Mouse (Mus musculus): ENCODE measurements around the gene Hpse2. TPM values are rescaled to one million over a fixed set of nuclear protein-coding genes. Genes with fewer than 3 reads are reported as not detected.

Hpse2 gene
- polyA plus RNA-seq, 1 experiment from 2014 or later = 0.05 TPM

GRCm38 (mm10) chr19:42829196-42829595 is 559.0 kb downstream of the Hpse2 start:
- Histone ChIP-seq H3K36me3 (no peaks in the 10 kb centered on the region), H3K27me3 (no peaks in the 10 kb centered on the region), H3K4me3 (replicated peaks) (no peak overlapping the region), H3K27ac (no peak overlapping the region), H3K4me1 (replicated peaks) (no peaks in the 10 kb centered on the region), H3K4me2 (replicated peaks) (no peak overlapping the region), H3K9ac (replicated peaks) (no peak overlapping the region), H3K9me3 (no peaks in the 10 kb centered on the region)
- 74% methylated on average over 4 of the region's 4 CpGs for WGBS
- ATAC-seq = no peak

DNA sequence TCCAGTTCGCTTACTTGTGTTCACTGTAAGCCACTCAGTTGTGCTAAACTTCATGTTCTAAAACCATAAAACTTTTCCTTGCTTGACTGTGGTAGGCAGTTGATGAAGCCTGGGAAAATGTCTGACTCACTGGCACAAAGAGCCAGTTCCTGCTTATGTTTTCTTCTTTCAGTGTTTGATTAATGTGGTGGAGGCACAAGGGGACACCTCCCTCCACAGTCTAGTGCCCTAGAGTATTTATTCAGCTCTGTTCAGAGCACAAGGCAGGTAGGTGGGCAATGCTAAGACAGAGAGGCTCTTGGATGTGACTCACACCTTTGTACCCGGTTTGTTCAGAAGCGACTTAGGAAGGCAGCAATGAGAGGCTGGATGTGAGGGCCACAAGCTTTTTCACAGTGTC is 560.3 kb downstream of the Hpse2 start:
- Histone ChIP-seq H3K4me1 (replicated peaks) (no peaks in the 10 kb centered on the region), H3K27me3 (no peaks in the 10 kb centered on the region), H3K36me3 (no peaks in the 10 kb centered on the region), H3K9ac (replicated peaks) (no peak overlapping the region), H3K4me3 (replicated peaks) (no peak overlapping the region), H3K9me3 (no peaks in the 10 kb centered on the region), H3K27ac (no peak overlapping the region), H3K4me2 (replicated peaks) (no peak overlapping the region)
- 88% methylated on average over 3 of the region's 3 CpGs for WGBS
- no peak for ATAC-seq

- H3K27me3 ChIP-seq = no peaks in the 10 kb centered on the region
- no peak overlapping the region for H3K4me2 ChIP-seq (replicated peaks)
- no peak overlapping the region for H3K27ac ChIP-seq
- no peaks in the 10 kb centered on the region for H3K36me3 ChIP-seq
- H3K9me3 ChIP-seq = no peaks in the 10 kb centered on the region
- H3K9ac ChIP-seq (replicated peaks) = no peak overlapping the region
- WGBS = 92% methylated on average over 5 of the region's 5 CpGs
- no peaks in the 10 kb centered on the region for H3K4me1 ChIP-seq (replicated peaks)
- no peak overlapping the region for H3K4me3 ChIP-seq (replicated peaks)
- no peak for ATAC-seq
These were observed 568.0 kb downstream of the Hpse2 start for GRCm38 (mm10) chr19:42820109-42820508.

DNA sequence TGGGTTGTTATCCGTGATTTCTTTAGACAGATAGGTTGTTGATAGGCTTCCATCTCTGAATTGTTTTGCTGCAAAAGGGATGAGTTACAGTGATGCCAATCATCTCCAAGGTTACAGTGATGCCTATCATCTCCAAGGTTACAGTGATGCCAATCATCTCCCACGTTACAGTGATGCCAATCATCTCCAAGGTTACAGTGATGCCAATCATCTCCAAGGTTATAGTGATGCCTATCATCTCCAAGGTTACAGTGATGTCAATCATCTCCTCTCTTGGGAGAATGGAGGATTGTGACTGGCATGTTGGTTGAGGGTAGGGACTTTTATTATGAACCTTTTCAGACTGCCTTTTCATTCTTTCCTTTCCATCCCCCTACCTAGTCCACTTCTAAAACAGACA is 570.4 kb downstream of the Hpse2 start:
- H3K4me2 ChIP-seq (replicated peaks) = no peak overlapping the region
- no peaks in the 10 kb centered on the region for H3K9me3 ChIP-seq
- 65% methylated on average over 2 of the region's 2 CpGs for whole genome bisulfite sequencing
- no peaks in the 10 kb centered on the region for H3K36me3 ChIP-seq
- no peak overlapping the region for H3K9ac ChIP-seq (replicated peaks)
- no peaks in the 10 kb centered on the region for H3K4me1 ChIP-seq (replicated peaks)
- no peaks in the 10 kb centered on the region for H3K27me3 ChIP-seq
- ATAC-seq = no peak
- no peak overlapping the region for H3K27ac ChIP-seq
- H3K4me3 ChIP-seq (replicated peaks) = no peak overlapping the region

DNA sequence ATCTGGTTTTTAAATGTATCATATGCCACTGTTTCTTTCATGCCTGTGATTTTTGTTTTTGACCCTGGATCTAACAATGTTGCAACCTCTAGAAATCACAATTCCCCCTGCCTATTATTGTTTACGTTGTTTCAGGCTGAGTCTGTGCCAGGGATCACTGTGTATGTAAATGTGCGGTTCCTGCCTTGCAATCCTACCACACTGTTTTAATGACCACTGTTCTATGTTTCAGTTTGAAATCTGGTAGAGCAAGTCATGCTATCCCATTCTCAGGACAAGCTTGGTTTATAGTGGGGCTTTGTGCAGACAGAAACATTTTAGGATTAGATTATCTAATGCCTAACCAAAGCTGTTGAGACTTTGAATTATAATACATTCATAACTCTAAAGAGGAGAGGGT is 571.9 kb downstream of the Hpse2 start:
- no peak for ATAC-seq
- Histone ChIP-seq H3K9ac (replicated peaks) (no peak overlapping the region), H3K4me2 (replicated peaks) (no peak overlapping the region), H3K4me1 (replicated peaks) (no peaks in the 10 kb centered on the region), H3K27ac (no peak overlapping the region), H3K36me3 (no peaks in the 10 kb centered on the region), H3K4me3 (replicated peaks) (no peak overlapping the region), H3K27me3 (no peaks in the 10 kb centered on the region), H3K9me3 (no peaks in the 10 kb centered on the region)
- WGBS = 92% methylated on average over 2 of the region's 2 CpGs

DNA sequence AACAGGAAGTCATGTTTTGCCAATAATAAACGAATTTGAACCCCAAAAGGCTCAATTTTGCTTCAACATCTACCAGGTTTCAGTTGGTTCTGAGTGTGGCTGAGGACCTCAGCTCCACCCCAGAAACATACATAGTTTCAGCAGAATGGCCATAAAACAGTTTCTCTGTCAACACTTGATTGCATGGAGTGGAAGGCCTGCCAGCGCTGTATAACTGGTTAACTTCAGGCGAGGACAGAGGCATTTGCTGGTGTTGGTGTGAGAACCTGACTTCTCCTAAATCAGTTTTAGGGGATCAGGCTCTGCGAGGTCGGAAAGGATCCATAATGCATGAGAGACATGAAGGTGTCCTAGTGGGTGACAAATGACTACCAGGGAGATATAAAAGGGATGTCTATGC is 578.0 kb downstream of the Hpse2 start:
- no peaks in the 10 kb centered on the region for H3K27me3 ChIP-seq
- no peak overlapping the region for H3K9ac ChIP-seq (replicated peaks)
- no peaks in the 10 kb centered on the region for H3K36me3 ChIP-seq
- ATAC-seq = no peak
- 79% methylated on average over 5 of the region's 5 CpGs for WGBS
- no peak overlapping the region for H3K4me2 ChIP-seq (replicated peaks)
- H3K4me3 ChIP-seq (replicated peaks) = no peak overlapping the region
- H3K9me3 ChIP-seq = no peaks in the 10 kb centered on the region
- H3K27ac ChIP-seq = no peak overlapping the region
- no peaks in the 10 kb centered on the region for H3K4me1 ChIP-seq (replicated peaks)

- H3K9ac ChIP-seq (replicated peaks) = no peak overlapping the region
- no peak overlapping the region for H3K4me2 ChIP-seq (replicated peaks)
- H3K4me3 ChIP-seq (replicated peaks) = no peak overlapping the region
- no peaks in the 10 kb centered on the region for H3K9me3 ChIP-seq
- no peaks in the 10 kb centered on the region for H3K36me3 ChIP-seq
- ATAC-seq = no peak
- no peaks in the 10 kb centered on the region for H3K4me1 ChIP-seq (replicated peaks)
- WGBS = 92% methylated on average over 10 of the region's 10 CpGs
- H3K27ac ChIP-seq = no peak overlapping the region
- no peaks in the 10 kb centered on the region for H3K27me3 ChIP-seq
These were observed 578.7 kb downstream of the Hpse2 start for GRCm38 (mm10) chr19:42809491-42809890.

- Histone ChIP-seq H3K9me3 (no peaks in the 10 kb centered on the region), H3K9ac (replicated peaks) (no peak overlapping the region), H3K27ac (no peak overlapping the region), H3K36me3 (no peaks in the 10 kb centered on the region), H3K4me1 (replicated peaks) (peaks cover 4% of the 10 kb centered on the region), H3K27me3 (peaks cover 15% of the 10 kb centered on the region), H3K4me2 (replicated peaks) (no peak overlapping the region), H3K4me3 (replicated peaks) (no peak overlapping the region)
- 55% methylated on average over 2 of the region's 2 CpGs for WGBS
- no peak for ATAC-seq
These were observed 590.3 kb downstream of the Hpse2 start for GRCm38 (mm10) chr19:42797866-42798265.

DNA sequence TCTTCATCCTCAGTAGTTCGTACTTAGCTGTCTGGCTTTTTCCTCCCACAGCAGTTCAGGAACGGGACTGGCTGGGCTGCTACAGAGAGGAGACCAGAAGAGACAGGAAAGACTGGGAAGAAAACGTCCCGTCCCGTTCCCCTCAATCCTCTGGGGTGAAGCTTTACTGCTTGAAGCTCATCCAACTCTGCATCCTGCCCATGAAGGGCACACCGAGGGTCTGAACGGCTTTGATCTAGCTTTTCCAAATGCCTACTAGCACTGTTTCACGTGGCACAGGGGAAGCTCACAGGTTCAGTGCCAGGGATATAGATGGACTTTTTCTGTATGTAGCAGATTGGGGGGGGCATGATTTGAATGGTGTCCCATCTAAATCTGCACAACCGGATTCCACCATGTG is 592.4 kb downstream of the Hpse2 start:
- WGBS = 29% methylated on average over 9 of the region's 9 CpGs

GRCm38 (mm10) chr19:42794914-42795613 is 593.1 kb downstream of the Hpse2 start:
- Histone ChIP-seq H3K27me3 (peaks cover 15% of the 10 kb centered on the region), H3K9ac (replicated peaks) (peak overlapping the region; percentile 61), H3K9me3 (no peaks in the 10 kb centered on the region), H3K27ac (no peak overlapping the region), H3K4me1 (replicated peaks) (peaks cover 4% of the 10 kb centered on the region), H3K4me2 (replicated peaks) (peak overlapping the region; percentile 83), H3K36me3 (no peaks in the 10 kb centered on the region), H3K4me3 (replicated peaks) (peak overlapping the region; percentile 43)
- 2% methylated on average over 31 of the region's 31 CpGs for WGBS
- peak; percentile 94 for ATAC-seq

More for the DNA sequence above, 592.4 kb downstream of the Hpse2 start:
- Histone ChIP-seq H3K9me3 (no peaks in the 10 kb centered on the region), H3K9ac (replicated peaks) (peak overlapping the region; percentile 61; the same call in 1 of the 2 replicates), H3K36me3 (no peaks in the 10 kb centered on the region), H3K4me3 (replicated peaks) (peak overlapping the region; percentile 43), H3K27me3 (peaks cover 15% of the 10 kb centered on the region), H3K4me2 (replicated peaks) (peak overlapping the region; percentile 83), H3K4me1 (replicated peaks) (peaks cover 4% of the 10 kb centered on the region), H3K27ac (no peak overlapping the region)
- ATAC-seq = no peak

GRCm38 (mm10) chr19:42788311-42788710 is 599.8 kb downstream of the Hpse2 start:
- H3K36me3 ChIP-seq = no peaks in the 10 kb centered on the region
- H3K4me1 ChIP-seq (replicated peaks) = peaks cover 16% of the 10 kb centered on the region
- H3K4me2 ChIP-seq (replicated peaks) = no peak overlapping the region
- no peaks in the 10 kb centered on the region for H3K9me3 ChIP-seq
- 0 out of 2 replicates have a peak, but pooled peaks cover 6% of the 10 kb centered on the region for H3K27me3 ChIP-seq
- H3K27ac ChIP-seq = no peak overlapping the region
- no peak for ATAC-seq
- H3K9ac ChIP-seq (replicated peaks) = no peak overlapping the region
- WGBS = 63% methylated on average over 5 of the region's 5 CpGs
- H3K4me3 ChIP-seq (replicated peaks) = no peak overlapping the region

DNA sequence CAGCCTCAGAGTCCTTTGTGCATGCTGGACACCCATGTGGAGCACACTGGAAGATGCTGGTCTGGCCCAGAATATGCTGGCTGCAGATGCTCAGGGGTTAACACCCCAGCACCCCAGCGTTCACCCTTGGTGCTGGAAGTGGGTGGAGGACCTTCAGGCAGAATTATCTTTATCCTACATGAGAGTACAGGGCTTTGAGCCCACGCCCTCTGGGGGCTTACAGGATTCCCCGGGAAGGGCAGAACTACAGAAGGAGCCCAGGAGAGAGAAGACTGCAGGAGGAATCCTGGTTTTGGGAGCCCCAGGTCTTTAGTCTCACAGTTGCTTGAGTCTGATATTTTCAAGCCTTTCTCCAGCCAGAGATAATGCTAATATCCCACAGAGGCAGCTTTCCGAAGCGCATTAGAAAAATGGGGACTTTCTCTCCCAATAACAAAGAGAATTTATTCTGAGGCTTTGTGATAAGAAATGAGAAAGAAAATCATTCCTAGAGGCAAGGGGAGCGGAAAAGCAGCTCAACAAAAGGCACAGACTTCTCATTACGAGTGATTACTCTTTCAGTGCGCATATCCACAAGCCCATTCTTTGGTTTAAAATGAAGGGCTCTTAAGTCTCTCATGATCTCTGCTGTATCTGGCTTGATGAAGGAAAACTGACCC is 602.5 kb downstream of the Hpse2 start:
- Histone ChIP-seq H3K9me3 (no peaks in the 10 kb centered on the region), H3K4me1 (replicated peaks) (peaks cover 16% of the 10 kb centered on the region), H3K4me2 (replicated peaks) (0 out of 2 replicates have a peak overlapping the region, but pooled peaks have one; percentile 11), H3K27ac (peak overlapping the region; percentile 16), H3K27me3 (0 out of 2 replicates have a peak, but pooled peaks cover 6% of the 10 kb centered on the region), H3K4me3 (replicated peaks) (no peak overlapping the region), H3K9ac (replicated peaks) (no peak overlapping the region; the same call in 1 of the 2 replicates), H3K36me3 (no peaks in the 10 kb centered on the region)
- WGBS = 18% methylated on average over 8 of the region's 8 CpGs
- peak; percentile 66; the same call in 1 of the 2 replicates for ATAC-seq

Data from midbrain, embryonic 13.5 days (tissue).